ENCODE assay signal across 12 mouse cellular contexts in genomic region chr9:62966018-62966417, GRCm38 (mm10).
"Had no signal": no experiment of that assay in that cellular context is flagged by ENCODE, and none has a peak within 500 bp of the region (broad histone marks: within the 10 kb centered on the region; RNA-seq: fewer than 3 reads in every experiment).

No protein-coding gene starts in this region.

- H3K9me3 ChIP-seq: limb, embryonic 13.5 days; liver, embryonic 12.5 days; lung, embryonic 15.5 days; megakaryocyte, embryonic 14.5 days; midbrain, embryonic 15.5 days had no signal

- H3K4me2 ChIP-seq: limb, embryonic 13.5 days; liver, embryonic 12.5 days; lung, embryonic 15.5 days; midbrain, embryonic 11.5 days; midbrain, embryonic 15.5 days had no signal

- H3K36me3 ChIP-seq: limb, embryonic 13.5 days; liver, embryonic 12.5 days; lung, embryonic 15.5 days; midbrain, embryonic 15.5 days had no signal

- H3K27me3 ChIP-seq: limb, embryonic 13.5 days; liver, embryonic 12.5 days; lung, embryonic 15.5 days; megakaryocyte, embryonic 14.5 days; midbrain, embryonic 15.5 days had no signal

- H3K4me3 ChIP-seq: limb, embryonic 13.5 days; liver, embryonic 12.5 days; lung, embryonic 15.5 days; megakaryocyte, embryonic 14.5 days; midbrain, embryonic 15.5 days had no signal

- H3K4me1 ChIP-seq: midbrain, embryonic 15.5 days had no signal

- DNase-seq: kidney, adult 8-10 months; kidney, postnatal 25 days; layer of hippocampus, postnatal 36 days; left cerebral cortex, postnatal 4 days; right cerebral cortex, postnatal 14 days; thymus, postnatal 36 days had no signal

- H3K27ac ChIP-seq: limb, embryonic 13.5 days; liver, embryonic 12.5 days; lung, embryonic 15.5 days; midbrain, embryonic 15.5 days had no signal
